Mouse (Mus musculus) ES-Bruce4 (cell line): ENCODE results near the gene Ugt1a2. TPM values are rescaled to one million over a fixed set of nuclear protein-coding genes. Genes with fewer than 3 reads are reported as not detected.

Experiments used
- H3K27ac ChIP-seq: 2 replicates; pipeline ENCODE4 v1.5.1; 2012; ENCODE audit warnings: low read length, inconsistent platforms; ENCODE audit not compliant: insufficient read depth
- H3K27me3 ChIP-seq: 2 replicates; pipeline ENCODE4 v1.6.1; 2012; ENCODE audit warnings: mild to moderate bottlenecking, low read length, inconsistent platforms; ENCODE audit not compliant: control insufficient read depth, poor library complexity, insufficient read depth, severe bottlenecking
- H3K36me3 ChIP-seq: 2 replicates; pipeline ENCODE4 v1.6.1; 2012; ENCODE audit warnings: inconsistent platforms, mild to moderate bottlenecking, low read length, moderate library complexity; ENCODE audit not compliant: control insufficient read depth, poor library complexity, insufficient read depth, severe bottlenecking
- H3K4me1 ChIP-seq: one replicate; pipeline ENCODE4 v1.8.1; 2011; ENCODE audit warnings: low read length; ENCODE audit not compliant: control insufficient read depth, insufficient read depth
- H3K4me3 ChIP-seq: 2 replicates; pipeline ENCODE4 v1.5.1; 2011; ENCODE audit warnings: low read depth, mild to moderate bottlenecking, low read length
- H3K9ac ChIP-seq: 2 replicates; pipeline ENCODE4 v1.6.1; 2012; ENCODE audit warnings: low read depth, mild to moderate bottlenecking, inconsistent platforms; ENCODE audit not compliant: poor library complexity, severe bottlenecking
- H3K9me3 ChIP-seq: replicated peaks from 2 replicates; pipeline ENCODE4 v1.6.1; 2012; ENCODE audit warnings: mild to moderate bottlenecking, low read length, inconsistent platforms; ENCODE audit not compliant: control insufficient read depth, poor library complexity, insufficient read depth, severe bottlenecking
- CTCF ChIP-seq: IDR thresholded peaks from one replicate; pipeline ENCODE4 v1.8.1; 2011; ENCODE audit warnings: low read depth, low read length
- EP300 ChIP-seq: IDR thresholded peaks from 2 replicates; pipeline ENCODE4 v1.6.1; 2011; ENCODE audit warnings: low read depth, low read length; ENCODE audit not compliant: insufficient read depth
- POLR2A ChIP-seq: IDR thresholded peaks from one replicate; pipeline ENCODE4 v1.8.1; 2011; ENCODE audit warnings: low read length; ENCODE audit not compliant: insufficient read depth
- polyA plus RNA-seq: library from polyadenylated mRNA; stranded (reverse); fragments of >200 nt; gene quantifications from 2 replicates; pipeline ENCODE4 v1.2.4, GENCODE M21; 2011; ENCODE audit warnings: low read depth; ENCODE audit not compliant: missing spikeins, insufficient read depth, insufficient read length

The Ugt1a2 gene
- polyA plus RNA-seq, 1 experiment, result not detected

- Histone ChIP-seq H3K27me3 (no peaks in the 10 kb centered on the region), H3K36me3 (no peaks in the 10 kb centered on the region), H3K27ac (no peak overlapping the region), H3K4me1 (no peaks in the 10 kb centered on the region), H3K9me3 (no peaks in the 10 kb centered on the region), H3K4me3 (no peak overlapping the region), H3K9ac (no peak overlapping the region)
- TF ChIP-seq CTCF (no peak), EP300 (no peak), POLR2A (no peak)
These were observed 39.7 kb downstream of the Ugt1a2 start for GRCm38 (mm10) chr1:88240072-88240471.

GRCm38 (mm10) chr1:88240579-88240978, 40.2 kb downstream of the Ugt1a2 start:
- H3K9ac ChIP-seq, result no peak overlapping the region
- H3K36me3 ChIP-seq, result no peaks in the 10 kb centered on the region
- H3K4me3 ChIP-seq, result no peak overlapping the region
- no peak overlapping the region for H3K27ac ChIP-seq
- no peaks in the 10 kb centered on the region for H3K27me3 ChIP-seq
- no peaks in the 10 kb centered on the region for H3K4me1 ChIP-seq
- TF ChIP-seq CTCF, result no peak
- no peaks in the 10 kb centered on the region for H3K9me3 ChIP-seq

DNA sequence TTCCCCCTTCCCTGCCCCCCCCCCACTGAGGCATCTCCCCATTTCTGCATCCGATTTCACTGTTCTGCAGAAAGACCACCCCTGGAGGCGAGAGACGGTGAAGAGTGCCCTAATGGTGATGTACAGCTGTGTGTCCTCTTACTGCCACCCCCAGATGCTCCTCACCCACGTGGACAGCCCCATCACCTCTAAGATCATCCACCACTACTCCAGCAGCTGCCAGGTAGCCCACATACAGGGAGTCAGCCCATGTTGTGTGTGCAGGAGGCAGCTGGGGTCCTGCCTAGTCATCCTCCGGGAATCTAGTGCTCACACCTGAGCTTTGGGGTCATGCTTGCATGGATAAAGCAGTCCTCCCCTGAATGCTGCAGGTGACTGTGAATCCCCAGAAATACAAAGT, 43.5 kb downstream of the Ugt1a2 start:
- H3K27ac ChIP-seq, result no peak overlapping the region
- H3K4me1 ChIP-seq, result no peaks in the 10 kb centered on the region
- no peaks in the 10 kb centered on the region for H3K9me3 ChIP-seq
- no peaks in the 10 kb centered on the region for H3K27me3 ChIP-seq
- no peak overlapping the region for H3K4me3 ChIP-seq
- TF ChIP-seq CTCF (no peak), POLR2A (no peak), EP300 (no peak)
- H3K9ac ChIP-seq, result no peak overlapping the region
- no peaks in the 10 kb centered on the region for H3K36me3 ChIP-seq

- no peaks in the 10 kb centered on the region for H3K36me3 ChIP-seq
- no peak overlapping the region for H3K9ac ChIP-seq
- TF ChIP-seq EP300, result no peak
- no peak overlapping the region for H3K27ac ChIP-seq
- H3K4me3 ChIP-seq, result no peak overlapping the region
- H3K27me3 ChIP-seq, result no peaks in the 10 kb centered on the region
- no peaks in the 10 kb centered on the region for H3K9me3 ChIP-seq
- H3K4me1 ChIP-seq, result no peaks in the 10 kb centered on the region
These were observed 45.5 kb downstream of the Ugt1a2 start for GRCm38 (mm10) chr1:88245881-88246280.

GRCm38 (mm10) chr1:88246386-88246785, 46.0 kb downstream of the Ugt1a2 start:
- Histone ChIP-seq H3K9me3 (no peaks in the 10 kb centered on the region), H3K27me3 (no peaks in the 10 kb centered on the region), H3K9ac (no peak overlapping the region), H3K27ac (no peak overlapping the region), H3K36me3 (no peaks in the 10 kb centered on the region), H3K4me3 (no peak overlapping the region), H3K4me1 (no peaks in the 10 kb centered on the region)
- TF ChIP-seq EP300, result no peak
- TF ChIP-seq POLR2A, result no peak
- no peak for TF ChIP-seq CTCF

DNA sequence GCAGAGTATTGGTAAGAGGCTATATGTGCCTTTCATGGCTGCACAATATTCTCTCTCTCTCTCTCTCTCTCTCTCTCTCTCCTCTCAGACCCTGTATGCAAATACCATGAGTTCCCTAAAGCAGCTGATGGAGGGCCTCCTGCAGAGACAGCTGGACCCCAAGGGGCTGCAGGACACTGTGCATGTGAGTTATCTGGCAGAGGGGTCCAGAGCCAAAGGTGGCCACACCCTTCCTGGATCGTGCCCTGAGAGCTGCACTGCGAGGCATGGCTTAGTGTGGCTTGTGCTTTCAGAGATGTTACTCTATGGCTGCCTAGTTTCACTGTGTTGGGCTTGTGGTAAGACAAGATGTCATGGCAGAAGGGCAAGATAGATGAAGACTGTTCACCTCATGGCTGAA, 47.3 kb downstream of the Ugt1a2 start:
- TF ChIP-seq EP300 (no peak), CTCF (no peak), POLR2A (no peak)
- H3K9ac ChIP-seq, result no peak overlapping the region
- H3K4me3 ChIP-seq, result no peak overlapping the region
- no peaks in the 10 kb centered on the region for H3K9me3 ChIP-seq
- H3K36me3 ChIP-seq, result no peaks in the 10 kb centered on the region
- no peak overlapping the region for H3K27ac ChIP-seq
- no peaks in the 10 kb centered on the region for H3K4me1 ChIP-seq
- no peaks in the 10 kb centered on the region for H3K27me3 ChIP-seq

- TF ChIP-seq POLR2A, result no peak
- Histone ChIP-seq H3K4me3 (no peak overlapping the region), H3K9ac (no peak overlapping the region), H3K27me3 (no peaks in the 10 kb centered on the region), H3K27ac (no peak overlapping the region), H3K9me3 (no peaks in the 10 kb centered on the region), H3K36me3 (no peaks in the 10 kb centered on the region), H3K4me1 (no peaks in the 10 kb centered on the region)
These were observed 48.3 kb downstream of the Ugt1a2 start for GRCm38 (mm10) chr1:88248658-88249057.
